ENCODE assay signal across 15 mouse cellular contexts in the genomic region with DNA sequence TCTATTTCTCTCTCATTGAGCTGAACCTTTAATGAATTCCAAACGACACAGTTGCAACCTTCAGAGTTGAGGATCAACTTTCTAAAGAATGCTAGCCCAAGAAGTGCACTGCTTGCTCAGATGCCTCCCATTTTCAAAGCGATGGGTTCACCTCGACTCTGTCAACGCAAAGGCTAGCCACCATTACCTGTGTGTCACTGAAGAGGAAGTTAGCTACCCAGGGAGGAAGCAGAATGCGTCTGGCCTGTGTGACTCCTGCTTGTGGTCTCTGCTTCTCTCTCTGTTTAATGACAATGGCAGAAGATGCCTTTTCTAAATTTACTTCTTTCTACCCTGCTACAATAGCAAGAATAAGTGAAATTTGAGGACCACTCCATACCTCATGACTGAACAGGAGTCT. TPM values are rescaled to one million over a fixed set of nuclear protein-coding genes. Genes with fewer than 3 reads are reported as not detected.
DNase-seq lines count a peak whose midpoint lies in the region; ATAC-seq and TF ChIP-seq lines count a peak whose summit lies in the region.
"Had no signal": no experiment of that assay in that cellular context is flagged by ENCODE, and none has a peak within 500 bp of the region (broad histone marks: within the 10 kb centered on the region; RNA-seq: fewer than 3 reads in every experiment).

No protein-coding gene starts in this region.

- H3K4me3 ChIP-seq in liver, postnatal 0 days (ENCODE audit: low read depth, low read length): no peak overlapping the region
- H3K4me3 ChIP-seq in bone marrow macrophage, adult 2 months (ENCODE audit: insufficient read depth, low read length): no peak overlapping the region
- H3K4me3 ChIP-seq in lung, adult 2 months (replicated peaks; ENCODE audit: extremely low read depth, low read depth, low read length): no peak overlapping the region
- H3K4me3 ChIP-seq: forebrain, embryonic 15.5 days; limb, embryonic 13.5 days; midbrain, embryonic 15.5 days had no signal

- no peak for DNase-seq in liver, postnatal 0 days
- DNase-seq in liver: no peak
- peak; percentile 73 to 75 for DNase-seq in B cell, adult 2 months
- DNase-seq in ovary, adult 18-20 months (ENCODE audit: low spot score): no peak
- DNase-seq in frontal cortex, adult 2 months (ENCODE audit: extremely low spot score in 1 of 2, low spot score in 1 of 2): no peak
- DNase-seq in lung, adult 2 months: no peak
- DNase-seq: adrenal gland, postnatal 10 days; cerebellum, postnatal 36 days; lung, embryonic 14.5 days had no signal

- H3K27me3 ChIP-seq in liver, postnatal 0 days (ENCODE audit: insufficient read depth, low read length): no peaks in the 10 kb centered on the region
- H3K27me3 ChIP-seq: forebrain, embryonic 15.5 days; limb, embryonic 13.5 days; midbrain, embryonic 15.5 days had no signal

- H3K27ac ChIP-seq in liver, postnatal 0 days (ENCODE audit: low read depth): peak overlapping the region; percentile 55
- H3K27ac ChIP-seq in bone marrow macrophage, adult 2 months (ENCODE audit: insufficient read depth, low read depth, low read length): peak overlapping the region; percentile 94
- H3K27ac ChIP-seq: forebrain, embryonic 15.5 days; kidney, postnatal 0 days; limb, embryonic 13.5 days; midbrain, embryonic 15.5 days had no signal

- H3K9me3 ChIP-seq in liver, postnatal 0 days (ENCODE audit: low read length): no peaks in the 10 kb centered on the region
- H3K9me3 ChIP-seq: forebrain, embryonic 15.5 days; limb, embryonic 13.5 days; midbrain, embryonic 15.5 days had no signal

- H3K9ac ChIP-seq in liver, postnatal 0 days (replicated peaks): no peak overlapping the region
- H3K9ac ChIP-seq: forebrain, embryonic 15.5 days; limb, embryonic 13.5 days; lung, embryonic 14.5 days; midbrain, embryonic 15.5 days had no signal

- 24% methylated on average over 5 of the region's 5 CpGs for WGBS in liver, postnatal 0 days (ENCODE audit: insufficient replicate concordance)
- 50% methylated on average over 5 of the region's 5 CpGs for WGBS in lung, adult 2 months

- no peak for TF ChIP-seq EP300 in liver, postnatal 0 days (IDR thresholded peaks at IDR 0.05; ENCODE audit: low read depth)

- H3K4me2 ChIP-seq in liver, postnatal 0 days (ENCODE audit: low read depth, low read length): no peak overlapping the region
- H3K4me2 ChIP-seq: forebrain, embryonic 15.5 days; limb, embryonic 13.5 days; lung, embryonic 14.5 days; midbrain, embryonic 15.5 days had no signal

- no peak for ATAC-seq in liver, postnatal 0 days
- peak; percentile 42 for ATAC-seq in monocyte, adult 5-6 weeks (replicated peaks; ENCODE audit: insufficient number of reproducible peaks, low FRiP score, low TSS enrichment, poor library complexity, severe bottlenecking)
- ATAC-seq: forebrain, embryonic 15.5 days; midbrain, embryonic 15.5 days had no signal

- TF ChIP-seq POLR2A in bone marrow macrophage, adult 2 months (IDR thresholded peaks at IDR 0.05; ENCODE audit: borderline replicate concordance, low read depth, low read length): no peak
- no peak for TF ChIP-seq POLR2A in lung, adult 2 months (IDR thresholded peaks at IDR 0.05; ENCODE audit: borderline replicate concordance, extremely low read depth, low read depth, low read length)

- H3K36me3 ChIP-seq in liver, postnatal 0 days (replicated peaks; ENCODE audit: insufficient read depth, low read length): no peaks in the 10 kb centered on the region
- H3K36me3 ChIP-seq: forebrain, embryonic 15.5 days; limb, embryonic 13.5 days; midbrain, embryonic 15.5 days had no signal

- TF ChIP-seq CTCF in liver, postnatal 0 days (IDR thresholded peaks at IDR 0.05; ENCODE audit: low read depth): no peak
- no peak for TF ChIP-seq CTCF in bone marrow macrophage, adult 2 months (IDR thresholded peaks at IDR 0.05; ENCODE audit: low read depth, low read length)
- no peak for TF ChIP-seq CTCF in lung, adult 2 months (IDR thresholded peaks at IDR 0.05; ENCODE audit: insufficient read depth, low read length)

- H3K4me1 ChIP-seq in liver, postnatal 0 days (ENCODE audit: insufficient read depth): peaks cover 29% of the 10 kb centered on the region
- peaks cover 65% of the 10 kb centered on the region for H3K4me1 ChIP-seq in bone marrow macrophage, adult 2 months (ENCODE audit: control insufficient read depth, insufficient read depth, low read length)
- H3K4me1 ChIP-seq in lung, adult 2 months (ENCODE audit: control insufficient read depth, insufficient read depth, low read length): peaks cover 28% of the 10 kb centered on the region

RNA-seq across cellular contexts. Expression of a gene that starts 42.6 kb away (rescaled TPM):
- polyA plus RNA-seq in liver, postnatal 0 days (2015; fragmentation: Nextera tagmentation; extraction: Ambion mirVana): 9.4 and 11.5 TPM in 2 replicates
- 124 and 127 TPM in 2 replicates for polyA plus RNA-seq in bone marrow macrophage, adult 2 months (2012; ENCODE audit: insufficient read depth, insufficient read length, missing spikeins)
- total RNA-seq in monocyte, adult 5-6 weeks (2017): 94.4 to 137 TPM (median 98.0 TPM) in 3 replicates
- 3.1 and 4.6 TPM in 2 replicates for polyA plus RNA-seq in frontal cortex, adult 2 months (2012; rRNA removed)
- 12.9 and 14.1 TPM in 2 replicates for polyA plus RNA-seq in lung, adult 2 months (2012; rRNA removed)

Comparison
In these comparisons a context has a peak if more than half of its experiments do, and no peak if none do; other contexts are left out.
1. DNase-seq: peak in B cell, adult 2 months (2 of 2); none in liver, postnatal 0 days (single experiment), liver (single experiment), ovary, adult 18-20 months (single experiment), frontal cortex, adult 2 months (0 of 2) and lung, adult 2 months (single experiment).